Mouse (Mus musculus) subcutaneous adipose tissue, adult 2 months (tissue): ENCODE results near the gene Fzd10. TPM values are rescaled to one million over a fixed set of nuclear protein-coding genes. Genes with fewer than 3 reads are reported as not detected.

Experiments
- polyA plus RNA-seq: library from polyadenylated mRNA; depleted of rRNA; stranded (reverse); fragments of >200 nt; gene quantifications from 2 replicates; pipeline ENCODE4 v1.2.3, GENCODE M21; 2012; ENCODE audit warnings: low replicate concordance; rRNA removed

Gene Fzd10
- 0.32 and 11.3 TPM in 2 replicates for polyA plus RNA-seq

GRCm38 (mm10) chr5:128600072-128601021, at the start of gene Fzd10:
Gene Fzd10 (plus strand): TSS chr5:128600844.

Other genes with a start within 250 kb of the Fzd10 start
- 0.08 and 0.19 TPM in 2 replicates for gene Tmem132d, start 167.8 kb upstream of the Fzd10 start, polyA plus RNA-seq
- gene Piwil1, start 101.7 kb downstream of the Fzd10 start, polyA plus RNA-seq: not detected in 2 replicates